Mouse (Mus musculus) bone marrow, adult 2 months (tissue): Measurements from ENCODE around the gene Rhbdl2. TPM values are rescaled to one million over a fixed set of nuclear protein-coding genes. Genes with fewer than 3 reads are reported as not detected.

Experiments used
- H3K27ac ChIP-seq: fragments of 200-500 bp; 2 replicates; pipeline ENCODE4 v1.5.1; 2012; ENCODE audit warnings: low read depth, mild to moderate bottlenecking, control low read depth, inconsistent platforms, low read length; ENCODE audit not compliant: control insufficient read depth, poor library complexity, insufficient read depth
- H3K4me1 ChIP-seq: fragments of 200-500 bp; 2 replicates; pipeline ENCODE4 v1.6.1; 2011; ENCODE audit warnings: low read length; ENCODE audit not compliant: control insufficient read depth, insufficient read depth
- H3K4me3 ChIP-seq: fragments of 200-500 bp; replicated peaks from 2 replicates; pipeline ENCODE3; 2011; ENCODE audit warnings: mild to moderate bottlenecking, low read depth, low read length, control low read depth; ENCODE audit not compliant: control insufficient read depth
- CTCF ChIP-seq: fragments of 200-500 bp; IDR thresholded peaks from 2 replicates; pipeline ENCODE4 v1.5.1; 2011; ENCODE audit warnings: low read length, control low read depth; ENCODE audit not compliant: control insufficient read depth, insufficient read depth
- POLR2A ChIP-seq: fragments of 200-500 bp; IDR thresholded peaks from 2 replicates; pipeline ENCODE4 v1.6.1; 2011; ENCODE audit warnings: low read depth, mild to moderate bottlenecking, control low read depth, low read length, borderline replicate concordance; ENCODE audit not compliant: control insufficient read depth
- WGBS: fragments of 180-500 bp; shearing (Covaris S2); methylation state at CpG from one replicate; pipeline ENCODE4 v1.1.7; 2018; 5-methylcytosine and 5-hydroxymethylcytosine counted together
- polyA plus RNA-seq: library from polyadenylated mRNA; stranded (reverse); fragments of >200 nt; gene quantifications from 2 replicates; pipeline ENCODE4 v1.2.4, GENCODE M21; 2011; ENCODE audit warnings: low replicate concordance; ENCODE audit not compliant: missing spikeins, insufficient read depth, insufficient read length

Rhbdl2 gene
- polyA plus RNA-seq: 3.8 TPM in 1 of 2 replicates, not detected in the other

- H3K4me1 ChIP-seq: no peaks in the 10 kb centered on the region
- no peak within 1 kb of the TSS for H3K27ac ChIP-seq
- H3K4me3 ChIP-seq: no peak within 1 kb of the TSS
- no peak for TF ChIP-seq POLR2A
- TF ChIP-seq CTCF: no peak
- 63% methylated on average over 12 of the region's 12 CpGs for WGBS
Measured at GRCm38 (mm10) chr4:123787191-123787985, at the start of gene Rhbdl2. Gene Rhbdl2, plus strand, starts transcription at chr4:123787874.

- H3K4me1 ChIP-seq: no peaks in the 10 kb centered on the region
- 87% methylated on average over 4 of the region's 4 CpGs for WGBS
- H3K4me3 ChIP-seq: no peak overlapping the region
- no peak for TF ChIP-seq CTCF
- TF ChIP-seq POLR2A: no peak
- H3K27ac ChIP-seq: no peak overlapping the region
Measured at GRCm38 (mm10) chr4:123738708-123739107, 49.0 kb upstream of the Rhbdl2 start.

DNA sequence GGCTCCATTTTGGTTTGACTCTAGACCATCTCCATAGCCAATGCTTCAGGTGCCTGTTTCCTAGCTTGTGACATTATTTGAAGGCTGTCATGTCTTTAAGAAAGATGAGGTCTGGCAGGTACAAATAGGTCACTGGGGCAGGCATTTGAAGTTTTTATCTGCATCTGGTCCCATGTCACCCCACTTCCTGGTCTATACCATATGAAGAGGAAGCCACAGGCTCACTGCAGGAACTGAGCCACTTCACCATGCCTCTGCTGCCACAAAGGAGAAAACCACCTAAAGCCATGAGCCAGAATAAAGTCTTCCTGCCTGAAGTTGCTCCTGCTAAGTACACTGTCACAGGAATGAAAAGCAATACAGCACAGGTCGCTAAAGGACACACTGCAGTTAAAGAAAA is 44.8 kb upstream of the Rhbdl2 start:
- TF ChIP-seq POLR2A (no peak), CTCF (no peak)
- no peak overlapping the region for H3K4me3 ChIP-seq
- H3K4me1 ChIP-seq: no peaks in the 10 kb centered on the region; the same call in 1 of the 2 replicates
- no peak overlapping the region for H3K27ac ChIP-seq
- WGBS: 71% methylated on average over 1 of the region's 1 CpGs

- Histone ChIP-seq H3K4me3 (no peak overlapping the region), H3K27ac (no peak overlapping the region), H3K4me1 (no peaks in the 10 kb centered on the region; the same call in 1 of the 2 replicates)
- no peak for TF ChIP-seq CTCF
- no peak for TF ChIP-seq POLR2A
- WGBS: 87% methylated on average over 4 of the region's 4 CpGs
Measured at GRCm38 (mm10) chr4:123745221-123745775, 42.4 kb upstream of the Rhbdl2 start.

DNA sequence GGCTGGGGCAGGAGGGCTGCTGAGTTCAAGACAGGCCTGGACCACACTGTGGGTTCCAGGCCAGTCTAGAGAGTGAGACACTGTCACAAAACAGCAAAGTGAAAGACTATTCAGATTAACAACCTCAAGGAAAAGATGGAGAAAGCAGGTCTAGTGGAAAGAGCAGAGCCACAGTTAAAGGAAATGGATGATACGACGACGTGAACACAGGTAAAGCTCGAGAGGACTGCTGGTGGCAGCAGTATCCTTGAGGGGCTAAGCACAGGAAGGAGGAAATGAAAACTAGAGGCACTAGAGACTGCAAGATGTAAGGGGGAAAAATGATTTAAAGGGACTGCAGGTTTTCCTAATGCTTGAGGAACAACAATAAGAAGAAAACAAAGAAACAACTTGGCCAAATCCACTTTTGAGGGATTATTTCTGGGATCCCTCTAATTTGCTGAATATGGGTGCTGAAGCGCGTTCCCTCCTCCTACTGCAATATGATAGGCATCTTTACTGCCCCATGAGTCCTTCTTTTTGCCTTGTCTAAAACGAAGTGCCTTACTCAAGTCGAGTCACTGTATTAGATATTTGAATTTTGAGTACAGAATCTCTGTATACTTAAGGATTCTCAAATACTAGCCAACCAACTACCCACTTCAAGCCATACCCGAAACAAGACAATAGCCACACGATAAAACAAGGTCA is 38.8 kb upstream of the Rhbdl2 start:
- H3K27ac ChIP-seq: peak overlapping the region; percentile 6; the same call in 1 of the 2 replicates
- peak overlapping the region; percentile 87 for H3K4me3 ChIP-seq
- WGBS: 4% methylated on average over 10 of the region's 10 CpGs
- no peak for TF ChIP-seq POLR2A
- no peak for TF ChIP-seq CTCF
- no peaks in the 10 kb centered on the region; the same call in 1 of the 2 replicates for H3K4me1 ChIP-seq

DNA sequence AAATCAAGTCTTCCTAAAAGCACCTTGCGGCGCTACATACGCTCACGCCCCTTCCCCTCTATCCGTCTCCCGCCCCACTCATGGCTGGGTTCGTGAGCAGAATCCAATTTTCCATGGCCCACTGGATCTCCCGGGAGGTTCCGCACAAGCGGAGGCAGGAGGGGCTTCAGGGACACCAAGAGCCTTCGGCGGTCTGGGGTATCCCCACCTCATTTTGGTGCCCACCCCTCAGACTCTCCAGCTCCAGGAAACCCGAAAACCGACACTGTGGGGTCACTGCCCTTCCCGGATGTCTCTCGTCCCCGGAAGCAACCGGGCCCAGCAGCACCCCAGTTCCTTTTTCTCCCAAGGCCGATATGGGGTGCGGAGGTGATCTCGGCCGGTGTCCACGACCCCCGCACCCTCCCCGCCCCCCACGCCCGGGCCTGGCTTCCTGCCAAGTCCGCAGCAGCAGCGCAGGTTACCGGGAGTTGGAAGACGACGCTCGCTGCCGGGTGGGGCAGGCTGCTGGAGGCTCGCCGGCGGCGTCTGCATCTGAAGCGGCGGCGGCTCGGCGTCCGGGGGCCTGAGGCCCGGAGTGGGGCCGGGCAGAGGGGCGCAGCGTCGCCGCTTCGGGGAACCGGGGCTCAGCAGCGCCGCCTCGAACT is 38.1 kb upstream of the Rhbdl2 start:
- Histone ChIP-seq H3K27ac (peak overlapping the region; percentile 87), H3K4me1 (no peaks in the 10 kb centered on the region; the same call in 1 of the 2 replicates), H3K4me3 (peak overlapping the region; percentile 87)
- TF ChIP-seq CTCF: no peak
- TF ChIP-seq POLR2A: no peak
- under 1% methylated on average over 55 of the region's 55 CpGs for WGBS

GRCm38 (mm10) chr4:123750152-123750651 is 37.5 kb upstream of the Rhbdl2 start, which contains the start of gene Akirin1:
Gene Akirin1, minus strand, starts transcription at chr4:123750345.
- Histone ChIP-seq H3K27ac (peak within 1 kb of the TSS; percentile 87), H3K4me3 (peak within 1 kb of the TSS; percentile 87), H3K4me1 (no peaks in the 10 kb centered on the region; the same call in 1 of the 2 replicates)
- under 1% methylated on average over 46 of the region's 46 CpGs for WGBS
- peak; percentile 85; the same call in 1 of the 2 replicates for TF ChIP-seq POLR2A
- TF ChIP-seq CTCF: peak; percentile 44; the same call in 1 of the 2 replicates
